Mouse (Mus musculus): Measurements from ENCODE around the gene Acsf3.

Acsf3 gene

GRCm38 (mm10) chr8:122762731-122763266 is 12.5 kb upstream of the Acsf3 start:
- DNase-seq, result no peak

GRCm38 (mm10) chr8:122763267-122763738 is 12.0 kb upstream of the Acsf3 start:
- DNase-seq, result no peak

GRCm38 (mm10) chr8:122764790-122765474 is 10.4 kb upstream of the Acsf3 start:
- no peak for DNase-seq

GRCm38 (mm10) chr8:122766189-122766588 is 9.1 kb upstream of the Acsf3 start:
- peak; percentile 72 for DNase-seq

GRCm38 (mm10) chr8:122766647-122767200 is 8.6 kb upstream of the Acsf3 start:
- no peak for DNase-seq

GRCm38 (mm10) chr8:122767229-122767628 is 8.1 kb upstream of the Acsf3 start:
- no peak for DNase-seq

GRCm38 (mm10) chr8:122769251-122770058 is 5.8 kb upstream of the Acsf3 start:
- DNase-seq, result peak; percentile 81

GRCm38 (mm10) chr8:122772431-122773060 is 2.7 kb upstream of the Acsf3 start:
- peak; percentile 76 for DNase-seq

GRCm38 (mm10) chr8:122777701-122778100 is 2.4 kb downstream of the Acsf3 start:
- DNase-seq, result no peak

GRCm38 (mm10) chr8:122778703-122779239 is 3.5 kb downstream of the Acsf3 start:
- no peak for DNase-seq

GRCm38 (mm10) chr8:122779255-122779654 is 4.0 kb downstream of the Acsf3 start:
- no peak for DNase-seq

- no peak for DNase-seq
Measured at GRCm38 (mm10) chr8:122784756-122785155, 9.5 kb downstream of the Acsf3 start.

- no peak for DNase-seq
Measured at GRCm38 (mm10) chr8:122789796-122790195, 14.5 kb downstream of the Acsf3 start.

GRCm38 (mm10) chr8:122793375-122794174 is 18.3 kb downstream of the Acsf3 start:
- no peak for DNase-seq

- DNase-seq, result no peak
Measured at GRCm38 (mm10) chr8:122794175-122794454, 18.8 kb downstream of the Acsf3 start.

- DNase-seq, result no peak
Measured at GRCm38 (mm10) chr8:122803906-122804761, 28.8 kb downstream of the Acsf3 start.

- DNase-seq, result no peak
Measured at GRCm38 (mm10) chr8:122805349-122805748, 30.1 kb downstream of the Acsf3 start.

GRCm38 (mm10) chr8:122806956-122807538 is 31.8 kb downstream of the Acsf3 start:
- peak; percentile 77 for DNase-seq

GRCm38 (mm10) chr8:122807907-122808306 is 32.6 kb downstream of the Acsf3 start:
- no peak for DNase-seq

- DNase-seq, result no peak
Measured at GRCm38 (mm10) chr8:122810376-122810775, 35.1 kb downstream of the Acsf3 start.
